Mouse (Mus musculus) CD4-positive helper T cell, adult 2 months (primary cell): ENCODE measurements around the gene Fancc.
A peak's percentile ranks its signal among the peaks of the same experiment; 100 is the strongest.

ENCODE experiments used
- DNase-seq: peaks from one replicate; pipeline ENCODE4 v3.0.0-alpha.2; 2012; ENCODE audit warnings: low read depth, missing footprints, low spot score

The Fancc gene

GRCm38 (mm10) chr13:63246332-63246940, 250.6 kb downstream of the Fancc start:
- DNase-seq = peak; percentile 66

- DNase-seq = peak; percentile 71
Measured at GRCm38 (mm10) chr13:63245812-63246211, 251.3 kb downstream of the Fancc start.

- no peak for DNase-seq
Measured at GRCm38 (mm10) chr13:63245218-63245617, 251.9 kb downstream of the Fancc start.

GRCm38 (mm10) chr13:63244425-63244824, 252.7 kb downstream of the Fancc start:
- no peak for DNase-seq

GRCm38 (mm10) chr13:63243586-63243985, 253.5 kb downstream of the Fancc start:
- DNase-seq = peak; percentile 64

DNA sequence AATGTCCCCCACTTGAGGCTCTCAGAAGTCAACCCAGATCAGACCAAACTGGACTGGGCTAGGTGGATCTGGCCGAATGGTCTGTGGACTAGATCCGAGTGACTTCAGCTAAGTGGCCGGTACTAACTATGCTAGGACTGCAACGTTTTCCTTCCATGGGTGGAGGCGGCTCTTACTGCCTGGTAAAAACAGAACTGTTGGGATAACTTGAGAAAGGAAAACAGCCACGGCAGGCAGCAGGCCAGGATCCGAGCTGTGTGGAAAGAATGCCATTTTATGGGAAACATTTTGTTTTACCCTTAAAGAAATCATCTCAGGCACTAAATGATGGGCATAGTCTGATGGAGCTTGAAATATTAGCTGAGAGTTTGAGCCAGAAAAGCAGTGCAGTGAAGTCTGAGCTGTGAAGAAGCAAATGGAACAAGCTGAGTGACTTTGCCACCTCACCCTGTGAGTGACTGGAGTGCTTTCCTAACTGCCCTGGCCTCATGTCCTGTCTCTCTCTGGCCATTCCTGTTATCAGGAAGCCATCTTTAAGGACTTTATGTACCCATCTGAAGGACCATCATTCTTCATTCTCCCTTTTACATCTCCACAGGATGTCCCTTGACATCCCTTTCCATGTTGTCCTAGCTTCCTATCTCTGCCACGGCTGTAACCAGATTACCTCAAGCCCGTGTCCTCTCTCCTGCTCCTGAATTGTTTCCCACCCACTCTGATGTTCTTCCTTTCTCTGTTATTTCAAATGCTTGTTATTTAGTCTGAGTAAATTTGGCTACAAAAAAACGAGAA, 254.5 kb downstream of the Fancc start:
- DNase-seq = no peak

GRCm38 (mm10) chr13:63241665-63242064, 255.4 kb downstream of the Fancc start:
- DNase-seq = no peak

GRCm38 (mm10) chr13:63240835-63241234, 256.2 kb downstream of the Fancc start:
- peak; percentile 29 for DNase-seq

- peak; percentile 89 for DNase-seq
Measured at GRCm38 (mm10) chr13:63239877-63240671, 257.0 kb downstream of the Fancc start.

GRCm38 (mm10) chr13:63239301-63239804, 257.7 kb downstream of the Fancc start:
- DNase-seq = no peak

DNA sequence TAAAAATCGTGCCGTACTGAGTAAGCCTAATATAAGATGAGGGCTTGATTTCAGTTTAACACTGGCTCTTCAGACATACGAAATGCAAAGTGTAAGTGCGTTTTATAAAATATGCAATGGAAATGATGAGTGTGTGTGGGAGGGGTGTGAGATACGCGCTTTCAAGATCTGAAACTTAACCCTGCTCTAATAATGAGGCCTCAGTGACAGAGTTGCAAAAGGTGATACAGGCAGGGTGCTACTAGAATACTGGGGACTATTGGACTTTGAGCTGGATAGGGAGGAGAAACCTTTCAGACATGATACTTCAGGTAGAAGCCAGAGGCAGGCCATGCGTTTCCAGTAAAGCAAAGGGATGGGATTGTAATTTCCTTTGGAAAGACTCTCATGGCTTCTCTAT, 259.0 kb downstream of the Fancc start:
- peak; percentile 69 for DNase-seq

- no peak for DNase-seq
Measured at GRCm38 (mm10) chr13:63236159-63236893, 260.8 kb downstream of the Fancc start.

- no peak for DNase-seq
Measured at GRCm38 (mm10) chr13:63235551-63235950, 261.5 kb downstream of the Fancc start.
